Mouse (Mus musculus) lung, postnatal 0 days (tissue): ENCODE measurements at regions not wholly inside any gene's neighbourhood (a gene's known extent, or its start where the extent isn't known, plus 50 kb on each side); places are given as distances from the start of the nearest gene placed in this dataset.

Source experiments
- CTCF ChIP-seq: IDR thresholded peaks from 2 replicates; pipeline ENCODE4 v1.5.1; 2016; ENCODE audit warnings: antibody characterized with exemption, mild to moderate bottlenecking
- EP300 ChIP-seq: IDR thresholded peaks from 2 replicates; pipeline ENCODE4 v1.6.1; 2016; ENCODE audit warnings: antibody characterized with exemption, mild to moderate bottlenecking, control low read depth

DNA sequence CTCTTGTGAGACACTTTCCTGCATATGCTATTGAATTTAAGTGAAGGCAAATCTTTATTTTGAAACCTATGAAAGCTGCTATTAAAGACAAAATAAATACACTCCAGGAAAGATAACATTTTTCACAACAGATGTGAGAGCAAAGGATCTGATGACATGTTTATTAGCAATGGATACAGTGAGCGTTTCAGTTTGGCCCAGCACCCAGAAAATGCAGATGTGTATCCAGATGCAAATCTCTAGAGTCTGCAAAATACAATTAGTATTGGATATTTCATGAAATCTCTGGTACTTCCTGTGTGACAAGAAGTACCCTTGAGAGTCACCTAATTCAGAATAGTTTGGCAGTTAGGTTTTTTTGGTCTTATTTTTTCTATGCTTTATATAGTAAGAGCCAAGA lies 108.5 kb upstream of the Gorab start:
- TF ChIP-seq EP300: no peak
- no peak for TF ChIP-seq CTCF
